ENCODE assay signal across 8 mouse cellular contexts in genomic region chr17:79052088-79052812, GRCm38 (mm10). TPM values are rescaled to one million over a fixed set of nuclear protein-coding genes. Genes with fewer than 3 reads are reported as not detected.
DNase-seq lines count a peak whose midpoint lies in the region; ATAC-seq and TF ChIP-seq lines count a peak whose summit lies in the region.

No protein-coding gene starts in this region.

- H3K4me1 ChIP-seq in ES-E14 (ENCODE audit: control insufficient read depth in 2 of 2, insufficient read depth in 2 of 2, low read length in 2 of 2, poor library complexity in 1 of 2), result no peaks in the 10 kb centered on the region
- H3K4me1 ChIP-seq in hindbrain, embryonic 13.5 days (replicated peaks), result peaks cover 5% of the 10 kb centered on the region; the same call in 1 of the 2 replicates

- peak overlapping the region; percentile 61 to 70 for H3K4me3 ChIP-seq in ES-E14 (ENCODE audit: insufficient read depth in 1 of 2, low read depth in 1 of 2, low read length in 2 of 2, poor library complexity in 1 of 2, severe bottlenecking in 1 of 2)
- H3K4me3 ChIP-seq in hindbrain, embryonic 13.5 days, result peak overlapping the region; percentile 69

- H3K4me2 ChIP-seq in hindbrain, embryonic 13.5 days, result peak overlapping the region; percentile 94

- in situ Hi-C loops in ES-E14 (cut with MboI; ENCODE audit: low sequenced_read_pairs in 2 of 2, unreplicated experiment in 2 of 2), result no loop called here

- WGBS in hindbrain, embryonic 13.5 days, result under 1% methylated on average over 45 of the region's 45 CpGs

- no peaks in the 10 kb centered on the region for H3K36me3 ChIP-seq in ES-E14 (ENCODE audit: control insufficient read depth, insufficient read depth, low read length, poor library complexity, severe bottlenecking)
- no peaks in the 10 kb centered on the region for H3K36me3 ChIP-seq in hindbrain, embryonic 13.5 days

- peak overlapping the region; percentile 11; the same call in 1 of the 2 replicates for H3K9ac ChIP-seq in ES-E14 (ENCODE audit: insufficient read depth, low read depth, low read length, poor library complexity, severe bottlenecking)
- peak overlapping the region; percentile 77 for H3K9ac ChIP-seq in hindbrain, embryonic 13.5 days

- H3K9me3 ChIP-seq in ES-E14 (ENCODE audit: control insufficient read depth, insufficient read depth, low read depth, low read length), result no peaks in the 10 kb centered on the region
- no peaks in the 10 kb centered on the region for H3K9me3 ChIP-seq in hindbrain, embryonic 13.5 days

- DNase-seq in ES-E14 (ENCODE audit: low read depth, low spot score), result peak; percentile 66
- peak; percentile 8 for DNase-seq in cerebellum, adult 9-11 months
- peak; percentile 23 to 36 for DNase-seq in frontal cortex, postnatal 25 days (ENCODE audit: low spot score in 2 of 2)
- peak; percentile 47 for DNase-seq in left cerebral cortex, adult 11 months (ENCODE audit: low spot score)
- peak; percentile 51 for DNase-seq in lung, postnatal 25 days (ENCODE audit: low spot score)
- DNase-seq in ovary, postnatal 36 days (ENCODE audit: low spot score), result peak; percentile 67
- DNase-seq in thymus, postnatal 4 days, result peak; percentile 76

- ATAC-seq in hindbrain, embryonic 13.5 days (ENCODE audit: low FRiP score), result peak; percentile 95

- H3K27me3 ChIP-seq in hindbrain, embryonic 13.5 days, result peaks cover 7% of the 10 kb centered on the region

- H3K27ac ChIP-seq in ES-E14 (ENCODE audit: insufficient read depth, low read depth, low read length, poor library complexity, severe bottlenecking), result no peak overlapping the region
- H3K27ac ChIP-seq in hindbrain, embryonic 13.5 days, result peak overlapping the region; percentile 81

TF ChIP-seq in ES-E14, 5 proteins besides CTCF, POLR2A, EP300 and RAD21:
- no peak for TF ChIP-seq ZC3H11A (IDR thresholded peaks at IDR 0.05; ENCODE audit: borderline replicate concordance, low read depth, low read length)
- peak; percentile 49; the same call in 1 of the 2 replicates for TF ChIP-seq HCFC1 (IDR thresholded peaks at IDR 0.05; ENCODE audit: borderline replicate concordance, insufficient read depth, low read length)

RNA-seq across cellular contexts. Expression of gene Qpct, which starts 0.5 kb away (rescaled TPM):
- 2.2 and 3.0 TPM in 2 replicates for total RNA-seq in ES-E14 (2012; rRNA removed)
- 12.4 and 13.2 TPM in 2 replicates for polyA plus RNA-seq in hindbrain, embryonic 13.5 days (2015; fragmentation: Nextera tagmentation; extraction: Ambion mirVana)

RNA-seq across cellular contexts. Expression of gene Prkd3, which starts 31.6 kb away (rescaled TPM):
- 23.0 and 25.7 TPM in 2 replicates for total RNA-seq in ES-E14 (2012; rRNA removed)
- polyA plus RNA-seq in hindbrain, embryonic 13.5 days (2015; fragmentation: Nextera tagmentation; extraction: Ambion mirVana), result 17.6 and 18.8 TPM in 2 replicates

Comparison
In these comparisons a context has a peak if more than half of its experiments do, and no peak if none do; other contexts are left out.
1. DNase-seq: peak in every context shown above with its lines; median percentile 76 in thymus, postnatal 4 days; 67 in ovary, postnatal 36 days; 66 in ES-E14; 51 in lung, postnatal 25 days; 47 in left cerebral cortex, adult 11 months; 30 in frontal cortex, postnatal 25 days; 8 in cerebellum, adult 9-11 months.